Mouse (Mus musculus) bone marrow macrophage, adult 2 months (primary cell): Measurements from ENCODE around the gene Abat.

Experiments
- CTCF ChIP-seq: IDR thresholded peaks from 2 replicates; pipeline ENCODE4 v1.5.1; 2012; ENCODE audit warnings: low read depth, mild to moderate bottlenecking, low read length, moderate library complexity
- POLR2A ChIP-seq: IDR thresholded peaks from 2 replicates; pipeline ENCODE4 v1.6.1; 2012; ENCODE audit warnings: mild to moderate bottlenecking, low read depth, low read length, borderline replicate concordance

DNA sequence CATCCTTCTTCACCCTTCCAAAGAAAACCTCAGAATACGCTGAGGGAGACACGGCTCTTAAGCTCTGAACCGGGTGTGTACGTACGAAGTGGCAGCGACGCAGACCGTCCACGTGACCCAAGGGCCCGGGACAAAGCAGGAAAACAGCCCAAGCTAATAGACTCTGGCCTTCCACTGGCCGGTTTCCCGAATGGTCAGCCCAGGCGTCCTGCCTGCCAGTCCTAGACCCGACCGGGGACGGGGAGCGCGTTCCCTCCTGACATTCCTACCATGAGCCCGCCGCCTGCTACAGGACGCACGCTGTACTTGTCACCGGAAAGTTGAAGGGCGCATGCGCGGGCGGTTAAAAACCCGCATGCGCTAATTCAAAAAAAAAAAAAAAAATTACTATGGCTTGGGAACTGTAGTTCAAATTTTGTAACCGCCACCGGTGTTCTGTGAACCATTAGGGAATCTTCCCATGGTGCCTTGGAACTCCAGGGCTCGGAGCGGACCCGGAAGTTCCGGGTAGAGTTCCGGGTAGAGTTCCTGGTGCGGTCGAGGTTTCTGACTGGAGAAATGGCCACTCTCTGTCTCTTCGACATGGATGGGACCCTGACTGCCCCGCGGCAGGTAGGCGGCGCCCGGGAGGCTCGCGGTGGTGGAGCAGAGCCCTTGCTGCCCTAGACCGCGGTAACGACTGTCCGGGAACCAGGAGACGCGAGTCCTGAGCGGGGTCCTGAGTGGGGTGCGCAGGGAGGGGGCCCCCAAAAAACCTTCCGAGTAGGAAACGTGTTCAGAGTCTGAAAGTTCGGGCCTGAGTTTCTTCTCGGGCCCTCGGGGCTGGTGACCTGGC lies 124.2 kb downstream of the Abat start, which contains the start of the genes Pmm2 and Tmem186:
- TF ChIP-seq POLR2A (no peak), CTCF (no peak)
